Mouse (Mus musculus) ES-E14 (cell line): ENCODE measurements around the gene Nrn1.

Experiments
- CHD2 ChIP-seq: IDR thresholded peaks from 2 replicates; pipeline ENCODE4 v1.6.1; 2014; ENCODE audit warnings: mild to moderate bottlenecking, low read depth, low read length, inconsistent platforms
- MAFK ChIP-seq: IDR thresholded peaks from 2 replicates; pipeline ENCODE4 v1.6.1; 2014; ENCODE audit warnings: mild to moderate bottlenecking, low read depth, low read length, inconsistent platforms; ENCODE audit not compliant: insufficient read depth

DNA sequence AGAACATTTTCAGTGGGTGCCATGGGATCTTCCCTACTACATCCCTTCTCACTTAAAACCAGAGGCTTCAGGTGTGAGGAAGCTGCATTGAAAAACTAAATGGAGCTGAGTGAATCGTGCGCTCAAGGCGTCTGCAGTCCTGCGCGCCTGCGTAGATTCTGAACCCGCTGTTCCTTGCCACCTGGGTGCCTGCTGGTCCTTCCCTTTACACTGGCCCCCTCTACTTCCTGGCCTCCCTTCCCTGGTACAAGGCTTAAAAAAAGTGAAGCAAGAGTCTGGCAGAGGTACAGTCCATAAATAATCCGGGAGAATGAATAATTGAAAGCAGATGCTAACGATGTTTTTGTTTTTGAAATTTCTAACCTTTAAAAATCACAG, 1.7 kb upstream of the Nrn1 start:
- TF ChIP-seq CHD2 (no peak), MAFK (no peak)
